ENCODE assay signal across 7 mouse cellular contexts in the genomic region with DNA sequence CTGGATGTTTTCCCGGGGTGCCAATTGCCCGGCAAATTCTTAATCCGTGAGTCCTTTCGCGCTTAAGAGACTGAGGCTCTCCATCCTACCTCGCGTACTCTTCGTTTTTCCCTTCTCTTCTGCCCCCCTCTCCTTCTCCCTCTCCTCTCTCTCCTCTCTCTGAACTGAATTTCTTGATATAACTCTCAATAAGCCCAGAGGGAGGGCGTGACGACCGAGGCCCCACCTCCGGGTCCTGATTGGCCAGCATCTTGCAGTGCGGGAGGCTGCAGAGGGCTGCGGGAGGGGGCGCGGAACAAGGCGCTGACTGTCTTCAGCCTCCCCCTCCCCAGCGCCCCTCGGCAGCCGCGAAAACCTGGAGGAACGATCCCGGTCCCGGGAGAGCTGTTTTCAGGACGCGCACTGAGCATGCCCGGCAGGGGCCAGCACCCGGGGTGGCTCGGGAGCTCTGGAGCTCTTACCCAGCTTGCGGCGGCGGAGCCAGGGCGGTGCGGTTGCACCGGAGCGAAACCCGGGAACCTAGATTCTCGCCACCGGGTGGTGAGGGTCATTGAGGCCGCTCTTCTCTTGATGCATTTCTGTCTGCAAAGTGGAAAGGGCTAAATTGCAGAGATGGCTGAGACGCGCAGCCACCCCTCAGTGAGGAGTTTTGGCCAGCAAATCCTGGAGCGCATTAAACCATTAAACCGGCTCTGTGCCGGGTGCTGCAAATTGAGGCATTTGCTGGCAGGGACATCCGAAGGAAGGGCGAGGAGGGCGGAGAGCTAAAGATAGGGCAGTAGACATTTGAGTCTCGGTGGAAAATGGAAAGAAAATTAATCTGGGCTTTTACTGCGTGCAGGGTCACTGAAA. TPM values are rescaled to one million over a fixed set of nuclear protein-coding genes. Genes with fewer than 3 reads are reported as not detected.
A peak's percentile ranks its signal among the peaks of the same experiment; 100 is the strongest.
DNase-seq lines count a peak whose midpoint lies in the region; ATAC-seq lines count a peak whose summit lies in the region.

A gene (minus strand): TSS at position 161 of the 852 bp plus-strand sequence.

- no peak within 1 kb of the TSS for H3K27ac ChIP-seq in brown adipose tissue, adult 24 weeks (replicated peaks; ENCODE audit: low read depth, low read length)
- H3K27ac ChIP-seq in heart, embryonic 12.5 days (ENCODE audit: poor library complexity, severe bottlenecking): 0 out of 2 replicates have a peak within 1 kb of the TSS, but pooled peaks have one; percentile 31
- no peak within 1 kb of the TSS for H3K27ac ChIP-seq in kidney, embryonic 16.5 days (ENCODE audit: low read length)
- peak within 1 kb of the TSS; percentile 85 for H3K27ac ChIP-seq in limb, embryonic 15.5 days

- WGBS in heart, embryonic 12.5 days: under 1% methylated on average over 50 of the region's 50 CpGs
- under 1% methylated on average over 50 of the region's 50 CpGs for WGBS in kidney, embryonic 16.5 days
- 0% methylated on average over 50 of the region's 50 CpGs for WGBS in limb, embryonic 15.5 days

- no peaks in the 10 kb centered on the region for H3K27me3 ChIP-seq in heart, embryonic 12.5 days (replicated peaks)
- peaks cover 24% of the 10 kb centered on the region for H3K27me3 ChIP-seq in kidney, embryonic 16.5 days (ENCODE audit: insufficient read depth, low read length)
- no peaks in the 10 kb centered on the region for H3K27me3 ChIP-seq in limb, embryonic 15.5 days

- H3K9ac ChIP-seq in heart, embryonic 12.5 days: peak within 1 kb of the TSS; percentile 65
- peak within 1 kb of the TSS; percentile 66 for H3K9ac ChIP-seq in kidney, embryonic 16.5 days (replicated peaks; ENCODE audit: low read length)
- H3K9ac ChIP-seq in limb, embryonic 15.5 days: peak within 1 kb of the TSS; percentile 44

- H3K9me3 ChIP-seq in heart, embryonic 12.5 days (replicated peaks): no peaks in the 10 kb centered on the region
- H3K9me3 ChIP-seq in kidney, embryonic 16.5 days (ENCODE audit: low read length): no peaks in the 10 kb centered on the region
- H3K9me3 ChIP-seq in limb, embryonic 15.5 days: no peaks in the 10 kb centered on the region

- no peaks in the 10 kb centered on the region for H3K4me1 ChIP-seq in brown adipose tissue, adult 24 weeks (ENCODE audit: control insufficient read depth, insufficient read depth, insufficient read length, low read length)
- peaks cover 10% of the 10 kb centered on the region for H3K4me1 ChIP-seq in heart, embryonic 12.5 days (replicated peaks)
- peaks cover 6% of the 10 kb centered on the region; the same call in 1 of the 2 replicates for H3K4me1 ChIP-seq in kidney, embryonic 16.5 days (ENCODE audit: insufficient read depth, low read length)
- H3K4me1 ChIP-seq in limb, embryonic 15.5 days: peaks cover 10% of the 10 kb centered on the region

- peak; percentile 89 for DNase-seq in fibroblast of lung, adult 2 months (ENCODE audit: low read depth)
- peak; percentile 95 for DNase-seq in neural tube, embryonic 10.5 days (ENCODE audit: extremely low spot score, low spot score)
- peak; percentile 84 for DNase-seq in testis, postnatal 14 days (ENCODE audit: low spot score)

- H3K36me3 ChIP-seq in heart, embryonic 12.5 days: no peaks in the 10 kb centered on the region
- no peaks in the 10 kb centered on the region for H3K36me3 ChIP-seq in kidney, embryonic 16.5 days (ENCODE audit: insufficient read depth, low read length)
- H3K36me3 ChIP-seq in limb, embryonic 15.5 days: 0 out of 2 replicates have a peak, but pooled peaks cover 2% of the 10 kb centered on the region

- ATAC-seq in heart, embryonic 12.5 days (ENCODE audit: insufficient number of reproducible peaks, low FRiP score): peak; percentile 90
- ATAC-seq in kidney, embryonic 16.5 days (ENCODE audit: low FRiP score, low TSS enrichment): peak; percentile 99
- ATAC-seq in limb, embryonic 15.5 days (ENCODE audit: insufficient number of reproducible peaks, low FRiP score, low TSS enrichment, low read depth): peak; percentile 97

- H3K4me2 ChIP-seq in heart, embryonic 12.5 days: peak within 1 kb of the TSS; percentile 85
- peak within 1 kb of the TSS; percentile 79 for H3K4me2 ChIP-seq in kidney, embryonic 16.5 days (replicated peaks; ENCODE audit: low read depth, low read length)
- peak within 1 kb of the TSS; percentile 83 for H3K4me2 ChIP-seq in limb, embryonic 15.5 days

- peak within 1 kb of the TSS; percentile 60 for H3K4me3 ChIP-seq in brown adipose tissue, adult 24 weeks (ENCODE audit: insufficient read depth, low read depth, low read length)
- H3K4me3 ChIP-seq in heart, embryonic 12.5 days: peak within 1 kb of the TSS; percentile 62
- H3K4me3 ChIP-seq in kidney, embryonic 16.5 days (ENCODE audit: low read length): peak within 1 kb of the TSS; percentile 65
- peak within 1 kb of the TSS; percentile 62 for H3K4me3 ChIP-seq in limb, embryonic 15.5 days

RNA-seq across cellular contexts. Expression of the gene that starts here (rescaled TPM):
- 0.16 TPM in 1 of 2 replicates, not detected in the other for polyA plus RNA-seq in brown adipose tissue, adult 24 weeks (2012; ENCODE audit: insufficient read depth, insufficient read length, missing spikeins)
- polyA plus RNA-seq in heart, embryonic 12.5 days (2016; fragmentation: Nextera tagmentation; extraction: Ambion mirVana): 10.0 and 10.1 TPM in 2 replicates
- 17.1 and 20.5 TPM in 2 replicates for polyA plus RNA-seq in kidney, embryonic 16.5 days (2015; fragmentation: Nextera tagmentation; extraction: Ambion mirVana)
- 35.2 and 40.3 TPM in 2 replicates for polyA plus RNA-seq in limb, embryonic 15.5 days (2015; fragmentation: Nextera tagmentation; extraction: Ambion mirVana)

Comparison
In these comparisons a context has a peak if more than half of its experiments do, and no peak if none do; other contexts are left out.
1. H3K27ac ChIP-seq: peak in heart, embryonic 12.5 days (single experiment) and limb, embryonic 15.5 days (single experiment); none in brown adipose tissue, adult 24 weeks (single experiment) and kidney, embryonic 16.5 days (single experiment).
2. Peak in every context shown above with its lines, with median percentiles within 50 percentile points of each other: H3K4me3 ChIP-seq, DNase-seq, ATAC-seq, H3K4me2 ChIP-seq and H3K9ac ChIP-seq.